Mouse (Mus musculus): ENCODE measurements around the gene Cemip. TPM values are rescaled to one million over a fixed set of nuclear protein-coding genes. Genes with fewer than 3 reads are reported as not detected.

The Cemip gene
- polyA plus RNA-seq, 1 experiment, result not detected

DNA sequence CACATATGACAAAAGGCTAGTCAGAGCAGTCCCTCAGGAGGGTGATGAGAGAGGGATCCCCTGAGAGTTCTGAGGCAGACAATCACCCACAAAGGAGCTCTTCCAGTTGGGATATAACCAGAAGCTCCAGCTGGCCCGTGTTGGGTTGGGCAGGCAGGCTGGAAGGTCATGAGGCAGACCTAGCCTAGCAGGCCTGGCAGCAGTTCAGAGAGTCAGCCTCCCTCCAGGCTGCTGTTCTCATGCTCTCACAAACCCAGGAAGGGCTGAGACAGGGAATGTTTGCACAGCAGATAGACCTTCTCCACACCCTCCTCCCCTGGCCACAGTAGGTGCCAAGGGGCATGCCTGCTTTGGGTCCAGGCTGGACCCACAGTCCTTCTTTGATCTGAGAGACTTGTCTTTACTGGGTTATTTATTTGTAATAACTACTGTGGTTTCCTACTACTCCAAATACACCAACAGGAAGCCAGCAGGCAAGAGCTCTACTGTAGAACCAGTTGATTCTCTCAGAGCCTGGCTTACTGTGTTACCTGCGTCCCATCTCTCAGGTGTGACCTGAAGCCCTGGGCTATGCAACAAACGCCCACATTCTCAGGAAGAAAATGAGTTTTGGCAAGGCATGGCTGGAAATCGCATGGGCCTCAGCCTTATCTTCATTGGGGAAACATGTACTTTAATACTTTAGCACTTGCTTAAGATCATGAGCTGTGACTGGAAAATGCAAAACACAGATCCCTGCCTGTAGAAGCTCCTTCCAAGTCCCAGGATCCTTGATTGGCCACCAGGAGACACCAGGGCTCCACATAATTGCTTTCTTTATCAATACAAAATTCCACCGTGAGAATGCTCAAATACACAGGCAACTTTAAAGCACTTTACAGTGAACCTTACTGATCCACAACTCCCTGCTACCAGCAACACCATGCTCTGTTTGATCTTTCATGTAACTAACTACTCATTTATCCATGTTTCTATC lies 67.7 kb downstream of the Cemip start:
- TF ChIP-seq GATA1 (IDR thresholded peaks at IDR 0.05; ENCODE audit: low read length), result no peak

DNA sequence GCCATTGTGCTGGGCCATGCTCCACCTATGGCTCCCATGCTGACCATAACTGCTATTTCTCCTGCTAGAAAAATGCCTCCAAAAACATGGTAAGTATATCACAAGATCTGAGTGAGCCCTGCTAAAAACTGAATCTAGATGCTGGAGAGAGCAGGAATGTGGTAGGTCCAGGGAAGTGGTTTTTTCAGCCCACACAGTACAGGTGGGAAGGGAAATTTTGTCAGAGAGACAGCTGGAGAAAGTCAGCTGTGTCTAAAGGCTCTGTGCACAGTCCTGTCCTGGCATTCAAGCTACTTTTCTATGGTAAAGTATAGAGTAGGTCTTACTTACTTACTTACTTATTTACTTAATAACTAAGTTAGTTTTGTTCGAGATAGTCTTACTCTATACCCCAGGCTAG lies 71.3 kb downstream of the Cemip start:
- TF ChIP-seq GATA1 (IDR thresholded peaks at IDR 0.05; ENCODE audit: low read length), result no peak

DNA sequence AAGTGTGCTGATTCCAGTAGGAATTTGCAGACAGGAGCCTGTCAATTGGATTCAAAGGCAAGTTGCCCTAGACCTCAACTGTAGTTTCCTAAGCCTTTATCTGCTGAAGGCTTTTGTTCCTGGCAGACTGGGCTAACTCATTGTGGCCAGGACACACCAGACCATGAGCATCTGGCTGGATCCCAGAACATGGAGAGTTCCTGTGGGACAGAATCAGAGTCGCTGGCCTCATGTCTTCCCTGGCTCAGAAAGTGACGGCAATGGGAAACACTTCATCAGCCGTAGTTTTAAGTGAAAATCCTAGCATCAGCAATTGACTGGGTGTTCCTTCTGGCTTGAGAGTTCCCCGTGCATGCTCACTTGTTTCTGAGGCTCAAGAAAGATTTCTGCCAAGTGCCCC lies 72.6 kb downstream of the Cemip start:
- no peak for TF ChIP-seq GATA1 (IDR thresholded peaks at IDR 0.05; ENCODE audit: low read length)

DNA sequence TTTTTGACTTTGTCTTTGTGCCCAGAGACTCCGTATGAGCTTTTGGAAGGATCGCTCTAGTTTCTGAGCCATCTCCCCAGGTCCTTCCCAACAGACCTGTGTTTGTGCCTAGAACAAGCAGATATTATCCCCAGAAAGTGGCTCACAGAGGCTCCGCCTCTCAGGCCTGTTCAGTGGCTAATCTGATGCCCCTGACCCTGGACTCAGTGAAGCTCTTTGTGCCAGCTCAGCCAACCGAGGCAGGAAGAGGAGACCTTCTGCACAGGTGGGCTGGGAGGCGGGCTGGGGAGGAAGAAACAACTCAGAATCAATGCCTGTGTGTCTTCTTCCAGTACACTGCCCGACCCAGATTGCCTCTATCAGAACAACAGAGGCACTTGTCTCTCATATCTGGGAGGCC lies 81.9 kb downstream of the Cemip start:
- TF ChIP-seq GATA1 (IDR thresholded peaks at IDR 0.05; ENCODE audit: low read length), result no peak

DNA sequence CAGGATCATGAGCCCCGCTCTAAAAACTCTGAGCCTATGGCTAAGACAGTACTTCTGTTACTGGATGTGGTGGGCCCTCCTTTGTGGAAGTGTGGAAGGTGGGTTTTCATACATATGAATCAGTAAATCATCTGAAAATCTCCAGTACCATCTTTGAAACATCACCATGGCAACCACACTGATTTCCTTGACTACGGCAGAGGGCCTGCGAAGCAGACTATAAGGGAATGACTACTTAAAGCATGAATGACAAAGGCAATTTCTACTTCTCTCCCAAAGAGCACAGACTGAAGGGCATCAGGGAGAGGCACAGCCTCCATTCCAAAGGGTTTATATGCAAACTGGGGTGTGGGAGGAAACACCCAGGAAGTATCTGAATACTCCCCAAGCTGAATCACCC lies 84.8 kb downstream of the Cemip start:
- no peak for TF ChIP-seq GATA1 (IDR thresholded peaks at IDR 0.05; ENCODE audit: low read length)

DNA sequence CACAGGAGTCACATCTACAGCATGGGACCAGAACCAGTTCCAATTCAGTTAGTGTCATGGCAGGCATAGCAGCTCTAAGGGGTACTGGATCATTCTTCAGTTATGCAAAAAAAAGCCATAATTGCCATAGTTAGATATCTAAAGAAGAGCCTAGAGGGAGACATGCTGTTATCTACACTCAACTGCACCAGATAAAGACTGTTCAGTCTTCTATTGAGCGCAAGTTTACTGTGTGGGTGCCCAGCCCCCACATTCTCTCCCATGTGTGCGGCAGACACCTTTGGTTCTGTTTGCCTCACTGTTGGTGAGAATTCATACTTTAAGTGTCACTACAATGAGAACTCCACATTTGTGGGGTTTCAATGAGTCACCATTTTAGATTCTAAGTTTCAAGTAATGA lies 85.6 kb downstream of the Cemip start:
- TF ChIP-seq GATA1 (IDR thresholded peaks at IDR 0.05; ENCODE audit: low read length), result no peak

DNA sequence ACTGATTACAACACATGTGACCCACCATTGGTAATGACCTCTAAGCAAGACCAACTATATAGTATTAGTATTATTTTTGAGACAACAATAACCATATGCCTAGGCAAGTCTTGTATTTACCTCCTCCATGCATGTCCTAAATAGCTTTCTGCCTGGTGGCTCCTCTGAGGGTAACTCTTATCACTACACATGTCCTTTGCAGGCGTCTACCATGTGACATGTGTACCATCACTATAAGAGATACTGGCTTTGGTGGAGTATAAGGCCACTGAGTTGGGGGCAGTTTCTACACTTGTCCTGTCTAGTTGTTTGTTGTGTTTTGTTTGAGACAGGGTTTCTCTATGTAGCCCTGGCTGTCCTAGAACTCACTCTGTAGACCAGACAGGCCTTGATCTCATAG lies 86.7 kb downstream of the Cemip start:
- no peak for TF ChIP-seq GATA1 (IDR thresholded peaks at IDR 0.05; ENCODE audit: low read length)

DNA sequence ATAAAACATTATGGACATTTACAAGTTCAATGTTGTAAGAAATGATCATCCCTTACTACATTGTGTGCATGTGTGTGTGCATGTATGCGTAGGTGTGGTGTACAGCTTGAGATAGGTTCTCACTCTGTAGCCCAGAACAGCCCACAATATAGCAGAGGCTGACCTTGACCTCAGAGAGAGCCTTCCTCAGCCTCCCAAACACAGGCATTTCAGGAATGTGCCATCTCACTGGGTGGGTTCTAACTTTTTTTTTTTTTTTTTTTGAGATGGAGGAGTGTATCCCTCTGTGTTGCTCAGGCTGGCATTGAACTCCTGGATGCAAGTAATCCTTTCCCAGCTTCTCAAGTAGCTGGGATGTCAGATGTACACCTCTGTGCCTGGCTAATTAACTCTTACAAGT lies 92.0 kb downstream of the Cemip start:
- TF ChIP-seq GATA1 (IDR thresholded peaks at IDR 0.05; ENCODE audit: low read length), result no peak

DNA sequence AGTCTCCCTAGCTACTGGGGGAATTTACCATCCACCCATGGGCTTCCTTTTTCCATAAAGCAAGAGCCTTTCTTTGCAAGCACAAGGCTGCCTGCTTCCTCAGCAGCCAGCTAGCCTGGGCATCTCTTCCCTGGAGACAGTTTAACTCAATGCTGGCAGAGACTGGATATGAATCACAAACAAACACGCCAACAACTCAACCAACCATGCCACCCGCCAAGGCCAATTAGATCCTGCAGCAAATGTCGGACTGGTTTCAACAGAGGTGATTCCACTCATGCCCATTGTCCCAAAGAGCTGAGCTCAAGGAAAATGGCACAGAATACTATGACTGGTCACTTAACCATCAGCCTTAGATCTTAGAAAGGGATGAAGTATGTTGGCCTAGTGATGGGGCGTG lies 97.0 kb downstream of the Cemip start:
- no peak for TF ChIP-seq GATA1 (IDR thresholded peaks at IDR 0.05; ENCODE audit: low read length)

DNA sequence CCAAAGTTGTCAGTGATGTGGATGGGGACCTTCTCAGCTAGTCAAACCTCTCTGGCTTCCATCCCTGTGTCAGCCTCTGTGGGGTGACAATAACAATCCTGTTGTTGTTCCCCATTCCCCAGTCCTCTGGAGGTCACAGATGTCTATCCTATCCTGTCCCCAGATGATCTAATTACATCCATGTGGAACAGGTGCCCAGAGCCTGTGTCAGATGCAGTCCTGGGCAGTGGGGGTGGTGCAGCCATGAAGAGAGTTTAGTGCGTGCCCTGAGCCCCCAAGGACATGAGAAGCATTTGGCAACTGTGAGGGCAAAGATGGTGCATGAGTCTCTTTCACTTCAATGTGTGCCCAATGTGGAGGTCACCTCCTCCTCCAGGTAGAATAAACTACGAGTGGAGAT lies 100.6 kb downstream of the Cemip start:
- TF ChIP-seq GATA1 (IDR thresholded peaks at IDR 0.05; ENCODE audit: low read length), result no peak

DNA sequence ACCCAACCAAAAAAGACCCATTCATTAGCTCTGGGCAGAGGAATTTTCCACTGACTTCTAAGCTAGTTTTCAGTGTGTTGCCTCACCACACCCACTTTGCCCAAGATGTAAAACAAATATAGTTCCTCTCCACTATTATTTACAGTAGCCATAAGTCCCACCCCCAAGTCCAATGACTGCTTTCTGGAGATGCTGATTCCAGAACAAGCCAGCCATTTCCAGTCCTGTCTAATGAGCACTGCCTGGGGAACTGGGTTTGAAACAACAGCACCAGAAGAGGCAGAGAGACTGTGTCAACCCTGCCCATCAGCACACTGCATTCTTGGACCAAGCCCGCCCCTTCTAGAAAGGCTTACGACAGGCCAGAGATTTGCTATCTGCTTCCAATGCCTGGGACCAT lies 103.7 kb downstream of the Cemip start:
- no peak for TF ChIP-seq GATA1 (IDR thresholded peaks at IDR 0.05; ENCODE audit: low read length)

DNA sequence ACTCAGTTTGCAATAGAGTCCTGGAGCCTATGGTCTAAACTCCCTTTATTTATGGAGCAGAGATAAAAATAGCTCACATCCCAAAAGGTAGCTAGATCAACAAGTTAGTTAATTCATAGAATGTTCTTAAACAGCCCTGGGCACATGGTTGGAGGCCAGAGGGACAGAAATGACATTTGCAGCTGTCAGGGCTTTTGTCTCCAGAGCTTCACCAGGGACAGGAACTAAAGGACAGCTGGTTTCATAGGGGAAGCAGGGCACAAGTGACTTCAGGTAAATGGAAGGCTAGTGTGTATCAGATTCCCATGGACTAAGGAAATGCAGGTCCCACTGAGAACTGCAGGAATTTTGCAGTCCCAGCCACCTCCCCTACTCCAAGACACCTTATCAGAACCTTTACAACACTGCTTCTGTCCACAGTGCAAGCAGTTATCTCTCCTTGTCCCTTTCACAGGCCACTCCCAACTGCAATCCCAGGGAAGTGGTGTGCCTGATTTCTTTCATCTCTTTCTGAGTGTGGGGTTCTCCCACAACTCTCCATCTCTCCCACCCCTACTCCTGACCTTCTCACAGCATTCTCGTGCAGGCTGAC lies 107.3 kb downstream of the Cemip start:
- no peak for TF ChIP-seq GATA1 (IDR thresholded peaks at IDR 0.05; ENCODE audit: low read length)

DNA sequence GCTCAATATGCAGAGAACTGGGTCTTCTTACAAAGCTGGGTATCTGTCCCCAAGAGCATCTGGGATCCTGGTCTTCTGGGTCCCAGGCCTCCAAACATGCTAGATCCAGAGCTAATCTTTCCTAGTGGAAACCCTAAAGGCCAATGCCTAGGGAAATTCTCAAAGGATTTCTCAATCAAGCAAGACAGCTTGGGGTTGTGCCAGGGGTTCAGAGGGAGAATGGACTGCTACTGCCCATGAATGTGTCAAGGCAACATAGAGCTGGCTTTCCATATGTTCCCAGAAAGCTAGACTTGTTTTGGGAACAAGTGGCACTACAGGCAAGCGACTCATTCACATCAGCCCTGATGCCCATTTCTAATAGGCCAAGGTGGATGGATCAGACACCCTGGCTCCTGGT lies 107.9 kb downstream of the Cemip start:
- TF ChIP-seq GATA1 (IDR thresholded peaks at IDR 0.05; ENCODE audit: low read length), result no peak

DNA sequence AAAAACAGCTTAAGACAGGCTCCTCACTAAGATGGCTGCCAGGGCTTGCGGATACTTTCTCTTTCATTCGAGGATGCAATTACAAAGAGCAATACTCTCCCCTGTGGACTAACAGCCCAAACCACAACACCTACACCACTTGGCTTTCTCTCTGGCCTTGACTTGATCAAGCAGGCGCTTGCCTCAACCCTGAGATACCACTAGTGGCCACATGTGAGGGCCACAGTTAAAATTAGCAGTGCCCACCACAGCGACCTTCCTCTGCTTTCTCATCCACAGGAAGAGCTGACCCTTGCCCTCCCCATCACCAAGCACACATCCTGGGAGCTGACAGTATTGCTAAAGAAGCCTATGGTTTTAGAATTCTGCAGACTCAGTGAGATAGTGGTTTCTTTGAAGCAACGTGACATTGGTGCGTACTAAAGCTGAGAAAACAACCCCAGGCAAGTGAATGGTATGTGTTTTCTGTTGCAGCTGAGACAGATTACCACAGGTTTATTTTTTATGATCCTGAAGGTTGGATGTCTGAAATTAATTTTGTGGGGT lies 109.8 kb downstream of the Cemip start:
- no peak for TF ChIP-seq GATA1 (IDR thresholded peaks at IDR 0.05; ENCODE audit: low read length)

DNA sequence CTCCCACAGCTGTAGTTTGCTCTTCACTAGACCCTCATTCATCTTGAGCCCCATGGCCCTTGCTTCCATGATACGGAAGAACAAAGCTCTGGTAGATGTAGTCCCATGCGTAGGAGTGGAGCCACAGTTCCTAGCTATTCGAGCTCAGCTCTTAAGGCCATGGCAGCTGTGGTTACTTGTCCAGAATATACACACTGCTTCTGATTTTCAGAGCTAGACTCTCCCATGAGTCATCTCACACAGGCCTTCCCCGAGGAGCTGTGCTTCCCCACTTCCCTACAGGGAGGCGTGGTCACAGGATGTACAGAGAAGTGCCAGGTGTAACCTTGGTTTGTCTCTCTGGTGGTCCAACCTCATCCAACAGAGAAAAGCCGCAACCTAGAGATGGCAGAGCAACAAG lies 111.0 kb downstream of the Cemip start:
- TF ChIP-seq GATA1 (IDR thresholded peaks at IDR 0.05; ENCODE audit: low read length), result no peak

DNA sequence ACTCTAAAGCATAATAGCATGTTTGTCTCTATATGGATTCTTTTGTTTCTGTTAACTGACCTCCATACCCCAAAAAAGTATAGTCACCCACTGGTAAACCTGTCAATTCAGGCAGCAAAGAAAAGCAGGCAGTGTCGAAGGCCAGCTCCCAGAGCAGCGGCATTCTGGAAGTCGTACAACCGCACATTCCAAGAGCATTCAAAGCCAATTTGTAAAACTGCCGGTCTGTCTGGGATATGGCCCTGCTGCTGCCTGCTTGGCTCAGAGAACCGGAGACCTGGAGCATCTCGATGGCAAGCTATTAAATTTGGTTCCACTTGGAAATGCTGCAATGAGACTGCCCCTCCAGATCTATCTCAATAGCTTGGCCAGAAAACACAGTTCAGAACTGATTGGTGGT lies 113.8 kb downstream of the Cemip start:
- no peak for TF ChIP-seq GATA1 (IDR thresholded peaks at IDR 0.05; ENCODE audit: low read length)

Data from G1E-ER4 (cell line).